Mouse (Mus musculus) MEL (cell line): ENCODE measurements around the gene Spata7.

Source experiments
- CHD2 ChIP-seq: IDR thresholded peaks from 2 replicates; pipeline ENCODE4 v1.6.1; 2011; ENCODE audit warnings: low read length, improper control_type of control experiment
- GATA1 ChIP-seq: IDR thresholded peaks from 2 replicates; pipeline ENCODE4 v1.6.1; 2011; ENCODE audit warnings: low read depth, low read length, improper control_type of control experiment
- ZC3H11A ChIP-seq: IDR thresholded peaks from 2 replicates; pipeline ENCODE4 v1.6.1; 2012; ENCODE audit warnings: low read depth, mild to moderate bottlenecking, inconsistent platforms, low read length, improper control_type of control experiment
- ZKSCAN1 ChIP-seq: IDR thresholded peaks from 2 replicates; pipeline ENCODE4 v1.6.1; 2012; ENCODE audit warnings: low read depth, mild to moderate bottlenecking, inconsistent platforms, low read length, improper control_type of control experiment, moderate library complexity

DNA sequence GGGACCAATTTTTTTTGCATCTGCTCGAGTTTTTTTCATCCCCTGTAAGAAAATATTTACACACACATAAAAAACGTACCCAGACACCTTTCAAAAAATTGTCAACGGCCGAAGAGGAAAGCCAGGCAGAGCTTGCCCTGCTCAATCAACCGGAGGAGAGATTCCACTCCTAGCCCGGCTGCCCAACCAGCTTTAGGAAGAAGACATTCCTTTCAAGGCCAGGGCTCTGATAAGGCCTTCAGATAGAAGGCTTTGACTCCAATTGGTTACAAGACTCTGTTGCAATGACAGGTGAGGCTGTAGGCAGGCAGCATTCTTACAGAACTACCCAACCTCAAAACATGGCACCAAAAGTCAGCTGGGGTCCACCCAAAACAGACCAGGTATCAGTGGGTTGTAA lies 55.6 kb downstream of the Spata7 start:
- TF ChIP-seq ZKSCAN1 (no peak), CHD2 (no peak), GATA1 (no peak), ZC3H11A (no peak)
